Comparison of ENCODE assay signal across 13 mouse cellular contexts in genomic region chr13:63627894-63628287, GRCm38 (mm10). TPM values are rescaled to one million over a fixed set of nuclear protein-coding genes. Genes with fewer than 3 reads are reported as not detected.
DNase-seq lines count a peak whose midpoint lies in the region; ATAC-seq and TF ChIP-seq lines count a peak whose summit lies in the region.
"Had no signal": no experiment of that assay in that cellular context is flagged by ENCODE, and none has a peak within 500 bp of the region (broad histone marks: within the 10 kb centered on the region; RNA-seq: fewer than 3 reads in every experiment).

No protein-coding gene starts in this region.

- TF ChIP-seq CTCF in testis, adult 2 months (IDR thresholded peaks at IDR 0.05; ENCODE audit: control insufficient read depth, insufficient read depth, insufficient replicate concordance, low read depth, low read length), result no peak

- no peak for TF ChIP-seq POLR2A in testis, adult 2 months (IDR thresholded peaks at IDR 0.05; ENCODE audit: control insufficient read depth, low read depth, low read length)

- WGBS in hindbrain, embryonic 13.5 days, result 82% methylated on average over 4 of the region's 4 CpGs
- WGBS in midbrain, embryonic 12.5 days, result 68% methylated on average over 4 of the region's 4 CpGs

- H3K4me2 ChIP-seq in hindbrain, embryonic 13.5 days, result peak overlapping the region; percentile 44
- H3K4me2 ChIP-seq in midbrain, embryonic 12.5 days (replicated peaks), result peak overlapping the region; percentile 39

- H3K9me3 ChIP-seq in hindbrain, embryonic 13.5 days, result no peaks in the 10 kb centered on the region
- no peaks in the 10 kb centered on the region for H3K9me3 ChIP-seq in midbrain, embryonic 12.5 days
- H3K9me3 ChIP-seq: heart, embryonic 10.5 days had no signal

- peak; percentile 15; the same call in 1 of the 2 replicates for ATAC-seq in hindbrain, embryonic 13.5 days (ENCODE audit: low FRiP score)
- ATAC-seq in midbrain, embryonic 12.5 days (ENCODE audit: low FRiP score, low read depth), result 0 out of 2 replicates have a peak, but pooled peaks have one; percentile 12
- ATAC-seq in megakaryocyte, adult 5-6 weeks (ENCODE audit: poor library complexity, severe bottlenecking), result no peak

- no peaks in the 10 kb centered on the region for H3K36me3 ChIP-seq in testis, adult 2 months (ENCODE audit: control insufficient read depth, insufficient read depth, low read length)
- H3K36me3 ChIP-seq in hindbrain, embryonic 13.5 days, result no peaks in the 10 kb centered on the region
- H3K36me3 ChIP-seq in midbrain, embryonic 12.5 days, result no peaks in the 10 kb centered on the region
- H3K36me3 ChIP-seq: heart, embryonic 10.5 days had no signal

- no peaks in the 10 kb centered on the region for H3K4me1 ChIP-seq in testis, adult 2 months (ENCODE audit: control insufficient read depth, insufficient read depth, low read length)
- peaks cover 6% of the 10 kb centered on the region for H3K4me1 ChIP-seq in hindbrain, embryonic 13.5 days (replicated peaks)
- peaks cover 6% of the 10 kb centered on the region; the same call in 1 of the 2 replicates for H3K4me1 ChIP-seq in midbrain, embryonic 12.5 days

- H3K4me3 ChIP-seq in testis, adult 2 months (ENCODE audit: control insufficient read depth, low read depth, low read length), result peak overlapping the region; percentile 62
- H3K4me3 ChIP-seq in hindbrain, embryonic 13.5 days, result peak overlapping the region; percentile 27; the same call in 1 of the 2 replicates
- H3K4me3 ChIP-seq in midbrain, embryonic 12.5 days, result peak overlapping the region; percentile 12; the same call in 1 of the 2 replicates
- H3K4me3 ChIP-seq: heart, embryonic 10.5 days had no signal

- peak overlapping the region; percentile 29; the same call in 1 of the 2 replicates for H3K9ac ChIP-seq in hindbrain, embryonic 13.5 days
- H3K9ac ChIP-seq in midbrain, embryonic 12.5 days (replicated peaks), result no peak overlapping the region

- no peaks in the 10 kb centered on the region for H3K27me3 ChIP-seq in testis, adult 2 months (ENCODE audit: control insufficient read depth, insufficient read depth, low read length)
- no peaks in the 10 kb centered on the region for H3K27me3 ChIP-seq in hindbrain, embryonic 13.5 days
- peaks cover 65% of the 10 kb centered on the region for H3K27me3 ChIP-seq in midbrain, embryonic 12.5 days

- no peak overlapping the region for H3K27ac ChIP-seq in testis, adult 2 months (ENCODE audit: control insufficient read depth, insufficient read depth, low read depth, low read length)
- peak overlapping the region; percentile 44; the same call in 1 of the 2 replicates for H3K27ac ChIP-seq in hindbrain, embryonic 13.5 days
- peak overlapping the region; percentile 54 for H3K27ac ChIP-seq in midbrain, embryonic 12.5 days (replicated peaks)
- H3K27ac ChIP-seq: heart, embryonic 10.5 days had no signal

- no peak for DNase-seq in testis, postnatal 10 days (ENCODE audit: low spot score)
- DNase-seq in B cell, adult 2 months, result no peak
- DNase-seq in adrenal gland, adult (ENCODE audit: inconsistent age in 2 of 2, low spot score in 1 of 2), result no peak
- no peak for DNase-seq in adrenal gland, postnatal 36 days
- DNase-seq: cerebellum, adult 11-12 months; kidney, adult 8-10 months; liver; spleen, adult 18-20 months had no signal

RNA-seq across cellular contexts. Expression of gene Ptch1, which starts 54.5 kb away (rescaled TPM):
- polyA plus RNA-seq in testis, adult 2 months (2012; rRNA removed), result 4.5 and 5.6 TPM in 2 replicates
- polyA plus RNA-seq in hindbrain, embryonic 13.5 days (2015; fragmentation: Nextera tagmentation; extraction: Ambion mirVana), result 18.0 and 19.2 TPM in 2 replicates
- polyA plus RNA-seq in midbrain, embryonic 12.5 days (2016; fragmentation: Nextera tagmentation; extraction: Ambion mirVana), result 18.6 and 24.5 TPM in 2 replicates
- total RNA-seq in adrenal gland, postnatal 36 days (2021), result 10 to 100 TPM; 37.3 to 49.6 TPM
- total RNA-seq in megakaryocyte, adult 5-6 weeks (2015), result 3.1 and 3.6 TPM in 2 replicates
- 2.3 and 2.5 TPM in 2 replicates for total RNA-seq in megakaryocyte, adult 5-6 weeks (2017)

Comparison
In these comparisons a context has a peak if more than half of its experiments do, and no peak if none do; other contexts are left out.
1. H3K4me3 ChIP-seq: peak in every context shown above with its lines; median percentile 62 in testis, adult 2 months; 27 in hindbrain, embryonic 13.5 days; 12 in midbrain, embryonic 12.5 days.